Mouse (Mus musculus) gastrocnemius, postnatal 10 days (tissue): Measurements from ENCODE around the gene Ptpru. TPM values are rescaled to one million over a fixed set of nuclear protein-coding genes. Genes with fewer than 3 reads are reported as not detected.

ENCODE experiments used
- DNase-seq: peaks from one replicate; pipeline ENCODE4 v3.0.0; 2021; ENCODE audit warnings: mixed read lengths
- total RNA-seq, 2 experiments: library from RNA; stranded (reverse); gene quantifications; 2 replicates each; pipeline ENCODE4 v1.2.3; 2021

Gene Ptpru
- total RNA-seq, 2 experiments from 2014 or later: 1.3 to 1.8 TPM

DNA sequence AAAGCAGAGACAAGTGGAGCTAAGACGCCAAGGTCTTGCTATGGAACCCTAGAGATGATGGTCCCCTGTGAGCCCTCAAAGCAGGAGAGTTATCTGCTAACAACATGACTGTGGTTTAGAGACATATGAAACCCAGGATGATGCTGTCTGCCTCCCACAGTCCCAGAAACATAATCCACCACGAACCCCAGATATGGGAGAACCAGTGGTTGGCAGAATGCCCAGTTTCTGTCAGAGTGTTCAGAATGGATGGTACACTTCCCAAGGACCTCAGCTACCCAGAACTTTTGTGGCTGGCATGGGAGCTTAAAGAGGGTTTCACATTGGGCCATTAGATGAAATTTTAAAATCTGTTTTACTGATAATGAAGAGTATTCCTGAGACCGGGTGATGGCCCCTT is 57.1 kb downstream of the Ptpru start:
- DNase-seq: no peak

DNA sequence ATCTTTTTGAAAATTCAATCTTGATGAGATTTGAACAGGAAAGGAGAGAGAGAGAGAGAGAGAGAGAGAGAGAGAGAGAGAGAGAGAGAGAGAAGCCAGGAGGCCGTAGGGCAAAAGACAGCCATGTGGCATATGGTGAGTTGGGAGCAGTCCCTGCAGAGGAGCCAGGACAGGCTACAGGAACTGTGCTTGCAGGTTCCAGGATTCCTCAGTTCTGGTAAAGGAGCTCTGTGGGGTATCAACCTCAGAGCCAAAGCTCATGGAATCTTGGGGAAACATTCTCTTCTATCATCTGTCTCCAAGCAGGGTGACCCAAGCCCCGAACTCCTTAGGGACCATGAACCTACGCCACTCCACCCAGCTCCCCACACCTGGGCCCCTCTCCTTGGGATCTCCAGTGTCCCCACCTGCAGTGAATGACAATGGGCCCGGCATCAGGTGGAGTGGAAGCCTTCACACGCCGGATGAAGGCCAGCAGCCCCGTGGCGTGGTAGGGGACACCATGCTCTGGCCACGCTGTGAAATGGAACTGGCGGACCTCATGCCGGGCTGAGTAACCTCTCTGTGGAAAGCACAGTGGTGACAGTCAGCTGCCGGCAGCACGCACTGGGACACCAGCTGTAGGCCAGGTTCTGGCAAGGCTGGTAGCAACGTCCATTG is 59.3 kb downstream of the Ptpru start:
- no peak for DNase-seq

DNA sequence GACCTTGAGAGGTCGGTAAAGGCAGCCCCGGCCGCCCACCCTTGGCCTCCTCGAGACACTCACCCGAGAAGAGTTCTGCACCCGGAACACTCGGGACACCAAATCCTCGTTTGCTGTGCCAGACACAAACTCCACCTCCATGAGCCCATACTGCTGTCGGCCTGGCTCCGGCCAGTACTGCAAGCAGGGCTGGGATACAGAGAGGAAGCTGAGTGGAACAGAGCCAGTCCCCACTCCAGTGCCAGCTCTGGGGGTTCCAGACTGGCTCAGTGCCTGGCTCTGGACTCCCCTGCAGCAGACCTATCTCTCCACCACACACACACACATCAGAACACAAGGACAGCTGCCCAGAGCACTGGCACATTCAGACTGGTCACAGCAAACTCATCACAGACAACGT is 66.7 kb downstream of the Ptpru start:
- peak; percentile 22 for DNase-seq

DNA sequence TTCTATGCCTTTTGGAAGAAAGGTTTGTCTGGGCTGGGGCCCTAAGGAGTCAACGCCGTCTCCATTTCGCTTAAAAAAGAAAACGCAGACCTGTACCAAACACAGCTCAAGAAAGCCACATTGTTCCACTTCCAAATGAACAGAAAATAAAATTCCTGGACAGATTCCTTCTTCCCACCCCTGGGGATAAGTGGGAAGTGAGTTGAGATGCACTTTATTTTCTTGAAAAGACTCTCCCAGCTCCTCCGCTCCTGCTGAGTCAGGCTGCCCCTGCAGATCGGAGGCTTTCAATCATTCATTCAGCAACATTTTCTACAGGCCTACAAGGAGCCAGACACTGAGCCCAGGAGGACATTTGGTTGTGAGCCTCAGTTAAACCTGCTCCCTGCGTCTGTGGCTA is 74.2 kb downstream of the Ptpru start:
- DNase-seq: no peak

DNA sequence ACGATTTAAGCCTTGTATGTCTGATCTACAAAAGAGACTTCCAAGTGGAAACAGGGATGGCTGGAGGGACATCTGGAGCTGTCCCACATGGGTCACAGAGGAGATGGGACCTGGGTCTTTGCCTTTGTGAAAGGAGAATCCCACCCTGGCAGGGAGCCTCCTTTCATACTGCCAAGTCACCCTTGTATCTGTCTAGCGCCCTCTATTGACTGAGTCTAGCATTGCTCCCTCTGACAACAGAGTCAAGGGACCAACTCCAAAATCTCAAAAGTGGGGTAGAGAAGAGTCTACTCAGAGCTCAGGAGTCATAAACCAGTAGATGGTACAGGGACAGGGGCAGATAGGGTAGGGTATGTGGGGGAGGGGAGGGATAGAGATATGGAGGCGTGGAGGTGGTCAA is 74.6 kb downstream of the Ptpru start:
- no peak for DNase-seq

DNA sequence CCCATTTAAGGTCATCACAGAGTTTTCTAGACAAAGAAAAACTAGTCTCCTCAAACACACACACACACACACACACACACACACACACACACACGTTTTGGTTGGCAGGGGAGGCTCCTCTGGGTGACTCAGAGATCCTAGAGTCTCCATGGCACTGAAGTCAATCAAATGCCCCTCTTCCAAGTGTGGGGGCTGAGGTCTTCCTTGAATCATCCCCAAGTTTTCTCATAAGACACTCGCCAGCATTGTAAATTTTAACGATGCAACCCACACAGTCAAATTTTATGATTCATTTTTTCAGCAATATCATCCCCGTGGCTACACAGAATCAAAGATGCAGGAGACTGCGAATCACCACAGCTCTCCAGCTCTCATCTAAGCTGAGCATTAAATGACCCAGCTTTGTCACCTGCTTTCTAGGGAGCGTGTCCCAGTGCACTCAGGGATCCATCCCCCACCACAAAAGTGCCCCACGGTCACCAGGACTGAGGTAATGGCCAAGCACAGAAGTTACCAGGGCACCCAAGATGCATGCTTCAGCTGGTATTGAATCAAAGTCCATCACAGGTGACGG is 75.8 kb downstream of the Ptpru start:
- DNase-seq: no peak

DNA sequence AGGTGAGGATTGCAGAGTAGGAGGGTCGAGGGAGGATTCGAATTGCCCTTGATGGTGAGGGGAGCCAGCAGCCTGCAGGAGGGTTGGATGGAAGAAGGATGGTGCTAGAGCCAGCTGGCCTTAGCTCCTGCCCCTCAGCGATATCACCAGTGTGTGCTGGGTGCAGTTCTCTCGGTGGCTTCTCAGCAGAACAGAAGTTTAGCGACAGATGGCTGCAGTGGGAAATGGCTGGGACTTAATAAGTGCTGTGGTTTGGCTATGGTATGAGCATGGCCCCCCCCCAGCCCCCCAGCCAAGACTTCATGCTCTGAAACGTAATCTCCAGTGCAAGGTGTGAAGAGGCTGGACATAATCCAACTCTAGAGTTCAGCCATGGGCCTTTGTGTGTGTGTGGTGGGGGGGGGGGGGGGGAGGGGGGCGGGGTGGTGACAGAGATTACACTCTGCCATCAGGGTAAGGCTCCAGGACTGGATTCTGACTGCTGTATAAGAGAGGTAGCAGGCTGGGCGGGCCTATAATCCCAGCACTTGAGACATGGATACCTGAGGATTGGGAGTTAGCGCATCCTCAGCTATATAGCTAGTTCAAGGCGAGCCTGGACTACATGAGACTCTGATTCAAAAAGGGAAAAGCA is 85.8 kb downstream of the Ptpru start:
- DNase-seq: no peak

- no peak for DNase-seq
These were observed 86.5 kb downstream of the Ptpru start for GRCm38 (mm10) chr4:131751561-131751960.

DNA sequence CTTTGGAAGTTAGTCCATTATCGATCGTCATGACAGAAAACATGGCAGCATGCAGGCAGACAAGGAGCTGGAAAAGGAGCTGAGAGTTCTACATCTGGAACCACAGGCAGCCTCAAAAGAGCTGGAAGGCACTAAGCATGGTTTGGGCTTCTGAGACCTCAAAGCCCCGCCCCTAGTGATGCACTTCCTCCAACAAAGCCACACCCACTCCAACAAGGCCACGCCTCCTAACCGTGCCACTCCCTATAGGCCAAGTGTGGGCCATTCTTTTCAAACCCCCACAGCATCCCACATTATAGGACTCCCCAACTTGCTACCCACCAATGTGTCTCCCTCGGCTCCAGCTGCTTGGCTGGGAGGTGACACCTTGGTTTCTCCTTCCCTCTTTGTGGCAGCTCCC is 88.3 kb downstream of the Ptpru start:
- DNase-seq: no peak

- no peak for DNase-seq
These were observed 93.4 kb downstream of the Ptpru start for GRCm38 (mm10) chr4:131744685-131745043.

DNA sequence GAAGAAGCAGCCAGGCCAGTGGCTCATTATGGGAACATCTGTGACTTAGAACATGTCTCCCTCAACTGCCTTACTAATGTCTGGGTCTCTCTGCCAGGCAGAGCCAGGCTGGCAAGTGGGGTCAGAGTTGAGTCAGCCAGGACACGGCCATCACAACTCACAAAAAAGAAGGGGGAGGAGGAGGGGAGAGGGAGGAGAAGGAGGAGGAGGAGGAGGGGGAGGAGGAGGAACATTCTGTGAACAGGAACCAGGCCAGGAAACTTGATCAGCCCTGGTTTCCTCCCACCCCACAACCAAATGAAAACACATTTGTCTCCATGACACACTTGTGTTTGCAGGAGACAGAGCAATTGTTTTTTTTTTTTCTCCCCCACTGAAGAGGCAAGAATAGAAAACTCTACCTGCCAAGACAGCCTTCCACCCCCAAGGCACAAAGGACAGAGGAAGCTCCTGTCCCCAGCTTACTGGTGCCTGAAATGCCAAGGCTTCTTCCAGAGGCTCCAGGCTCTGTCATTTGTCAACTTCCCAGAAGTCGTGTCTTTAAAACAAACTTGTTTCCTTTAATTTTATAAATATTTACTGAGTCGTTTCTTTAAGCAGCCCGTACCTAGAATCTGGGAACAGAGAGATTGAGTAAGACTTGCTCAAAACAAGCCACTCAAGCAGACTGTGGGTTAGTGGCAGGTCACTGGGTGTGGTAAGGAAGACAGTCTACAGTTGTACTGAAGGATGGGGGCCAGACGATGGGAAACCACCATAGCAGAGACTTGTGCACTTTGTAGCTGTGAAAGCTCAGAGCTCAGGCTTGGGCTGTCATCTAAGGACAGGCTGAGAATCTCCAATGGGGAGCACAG is 94.0 kb downstream of the Ptpru start:
- no peak for DNase-seq

GRCm38 (mm10) chr4:131743031-131743430 is 95.1 kb downstream of the Ptpru start:
- no peak for DNase-seq

DNA sequence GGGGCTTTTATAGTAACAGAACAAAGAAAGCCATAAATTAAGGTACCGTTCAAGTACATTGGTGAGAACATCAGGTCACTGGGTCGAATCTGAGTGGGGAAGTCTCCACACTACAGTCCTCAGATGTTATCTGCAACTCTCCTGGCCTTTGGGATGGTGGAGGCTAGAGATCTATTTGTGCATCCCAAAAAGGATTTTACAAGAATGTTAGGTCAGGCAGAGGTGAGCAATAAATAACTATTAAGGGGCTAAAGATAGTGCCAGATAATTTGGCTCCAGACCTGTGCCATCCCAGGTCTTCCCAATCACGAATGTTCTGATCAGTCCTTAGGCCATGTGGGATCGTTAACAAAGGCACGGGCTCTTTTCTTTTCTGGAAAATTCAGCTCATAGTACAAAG is 97.5 kb downstream of the Ptpru start:
- no peak for DNase-seq

DNA sequence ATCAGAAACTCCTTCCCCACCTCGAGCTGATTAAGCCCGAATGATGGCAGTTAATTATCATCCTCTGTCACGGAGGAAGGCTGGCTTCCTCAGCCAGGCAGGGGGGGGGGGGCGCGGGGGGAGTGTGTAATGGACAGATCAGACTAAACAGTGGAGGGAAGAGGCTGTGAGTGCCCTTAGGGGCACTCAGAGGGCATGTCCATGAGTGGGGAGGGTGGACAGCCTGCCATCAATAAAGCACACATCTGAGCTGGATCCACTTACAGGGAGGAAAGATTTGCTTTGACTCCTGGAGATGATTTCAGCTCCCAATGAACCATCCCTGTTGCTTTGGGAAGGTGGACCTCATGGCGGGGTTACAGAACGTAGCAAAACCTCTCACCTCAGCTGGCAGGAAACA is 109.5 kb downstream of the Ptpru start:
- DNase-seq: no peak

GRCm38 (mm10) chr4:131723415-131724080 is 114.5 kb downstream of the Ptpru start:
- DNase-seq: peak; percentile 62

GRCm38 (mm10) chr4:131722121-131722841 is 115.8 kb downstream of the Ptpru start:
- DNase-seq: no peak

DNA sequence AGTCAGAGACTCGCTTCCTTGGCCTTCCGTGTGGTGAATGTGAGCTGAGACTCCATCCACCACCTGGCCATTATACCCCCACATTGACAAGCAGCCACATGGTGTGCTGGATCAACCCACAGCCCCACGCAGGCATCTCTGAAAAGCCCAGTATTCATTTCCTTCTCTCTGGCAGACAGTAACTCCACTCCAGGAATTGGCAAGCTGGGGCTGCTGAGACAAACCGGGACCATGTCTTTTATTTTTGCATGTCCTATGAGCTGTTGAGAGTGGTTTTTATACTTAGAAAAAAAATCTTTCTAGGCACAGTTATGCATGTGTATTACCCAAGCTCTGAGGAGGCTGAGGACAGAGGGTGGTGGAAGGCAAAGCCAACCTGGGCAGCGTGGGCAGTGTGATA is 118.9 kb downstream of the Ptpru start:
- no peak for DNase-seq
